Mouse (Mus musculus) kidney, embryonic 14.5 days (tissue): ENCODE measurements at regions not wholly inside any gene's neighbourhood (a gene's known extent, or its start where the extent isn't known, plus 50 kb on each side); places are given as distances from the start of the nearest gene placed in this dataset.

Experiments used
- ATAC-seq: fragments of 200-750 bp; cut with Nextera tagmentation; 2 replicates; pipeline ENCODE4 v1.8.0; 2017; ENCODE audit warnings: moderate number of reproducible peaks, mild to moderate bottlenecking, moderate TSS enrichment, moderate library complexity; ENCODE audit not compliant: low FRiP score, low TSS enrichment
- H3K27ac ChIP-seq: fragments of 300-500 bp; sonication (generic); 2 replicates; pipeline ENCODE4 v1.5.1; 2014; ENCODE audit warnings: low read depth, mild to moderate bottlenecking, low read length, moderate library complexity, mixed read lengths
- H3K27me3 ChIP-seq: fragments of 300-500 bp; sonication (generic); 2 replicates; pipeline ENCODE4 v1.6.1; 2014; ENCODE audit warnings: mild to moderate bottlenecking, low read length; ENCODE audit not compliant: control insufficient read depth, insufficient read depth
- H3K36me3 ChIP-seq: fragments of 300-500 bp; sonication (generic); 2 replicates; pipeline ENCODE4 v1.6.1; 2014; ENCODE audit warnings: low read length, mixed read lengths; ENCODE audit not compliant: control insufficient read depth, insufficient read depth
- H3K4me1 ChIP-seq: fragments of 300-500 bp; sonication (generic); 2 replicates; pipeline ENCODE4 v1.6.1; 2014; ENCODE audit warnings: low read length, mixed read lengths; ENCODE audit not compliant: control insufficient read depth, insufficient read depth
- H3K4me2 ChIP-seq: fragments of 300-500 bp; sonication (generic); replicated peaks from 2 replicates; pipeline ENCODE4 v1.6.1; 2014; ENCODE audit warnings: low read depth, mild to moderate bottlenecking, low read length
- H3K4me3 ChIP-seq: fragments of 300-500 bp; sonication (generic); 2 replicates; pipeline ENCODE4 v1.5.1; 2014; ENCODE audit warnings: mild to moderate bottlenecking, low read length
- H3K9ac ChIP-seq: fragments of 300-500 bp; sonication (generic); 2 replicates; pipeline ENCODE4 v1.6.1; 2014; ENCODE audit warnings: low read depth, mild to moderate bottlenecking, low read length, moderate library complexity
- H3K9me3 ChIP-seq: fragments of 300-500 bp; sonication (generic); 2 replicates; pipeline ENCODE4 v1.6.1; 2016; ENCODE audit warnings: low read length; ENCODE audit not compliant: control insufficient read depth
- WGBS: fragments of 180-500 bp; shearing (Covaris S2); extraction: QIAGEN DNeasy Blood & Tissue Kit; methylation state at CpG from one replicate; pipeline ENCODE4 v1.1.7; 2014; 5-methylcytosine and 5-hydroxymethylcytosine counted together

DNA sequence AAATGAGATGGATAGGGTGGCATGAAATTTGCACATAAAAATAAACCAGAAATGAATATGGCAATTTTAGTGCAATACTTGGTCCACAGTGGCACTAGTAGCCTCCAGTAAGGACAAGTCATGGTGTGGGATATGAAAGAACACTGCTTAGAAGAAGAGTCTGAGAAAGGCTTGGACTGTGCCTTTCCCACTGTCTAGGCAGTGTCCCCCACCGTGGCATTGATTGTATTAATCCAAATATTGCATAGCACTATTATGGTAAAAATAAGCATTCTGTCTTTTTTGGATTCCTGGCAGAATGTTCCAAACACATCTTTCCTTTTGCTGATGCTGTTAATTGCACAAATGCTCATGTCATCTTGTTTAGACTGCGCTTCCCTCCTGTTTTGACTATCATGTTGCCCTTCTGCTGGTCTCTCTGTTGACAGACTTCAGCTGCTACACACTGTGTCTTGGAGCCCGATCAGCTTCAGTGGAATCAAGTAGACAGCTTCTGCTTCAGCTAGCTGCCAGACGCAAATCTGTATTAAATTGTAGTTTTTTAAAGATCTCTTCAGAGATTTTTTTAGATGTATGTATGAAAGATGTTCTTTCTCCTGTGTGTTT, 186.2 kb upstream of the Robo2 start:
- H3K36me3 ChIP-seq, result no peaks in the 10 kb centered on the region
- no peak overlapping the region for H3K4me3 ChIP-seq
- no peaks in the 10 kb centered on the region for H3K9me3 ChIP-seq
- no peak overlapping the region for H3K4me2 ChIP-seq
- H3K27me3 ChIP-seq, result no peaks in the 10 kb centered on the region
- no peak overlapping the region for H3K9ac ChIP-seq
- ATAC-seq, result peak; percentile 81; the same call in 1 of the 2 replicates
- H3K4me1 ChIP-seq, result no peaks in the 10 kb centered on the region
- H3K27ac ChIP-seq, result no peak overlapping the region
- WGBS, result 39% methylated on average over 4 of the region's 4 CpGs

DNA sequence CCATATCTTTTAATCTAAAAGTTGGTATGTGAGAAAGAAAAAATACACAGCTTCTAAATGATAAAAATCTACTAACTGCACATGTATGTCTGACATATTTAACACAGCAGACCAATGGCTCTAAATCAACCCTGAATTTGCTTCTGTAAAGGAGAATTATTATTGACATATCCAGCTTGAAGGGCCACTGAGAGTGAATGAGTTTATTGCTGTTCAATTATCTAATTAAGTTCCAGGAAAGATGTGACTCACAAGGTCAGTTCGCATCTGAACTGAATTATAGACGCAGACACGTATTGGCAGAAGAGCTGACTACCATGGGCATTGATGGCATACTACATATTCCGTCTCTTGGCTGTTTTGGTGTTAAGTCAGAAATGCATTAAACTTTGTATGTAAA, 180.3 kb upstream of the Robo2 start:
- H3K9ac ChIP-seq, result no peak overlapping the region

DNA sequence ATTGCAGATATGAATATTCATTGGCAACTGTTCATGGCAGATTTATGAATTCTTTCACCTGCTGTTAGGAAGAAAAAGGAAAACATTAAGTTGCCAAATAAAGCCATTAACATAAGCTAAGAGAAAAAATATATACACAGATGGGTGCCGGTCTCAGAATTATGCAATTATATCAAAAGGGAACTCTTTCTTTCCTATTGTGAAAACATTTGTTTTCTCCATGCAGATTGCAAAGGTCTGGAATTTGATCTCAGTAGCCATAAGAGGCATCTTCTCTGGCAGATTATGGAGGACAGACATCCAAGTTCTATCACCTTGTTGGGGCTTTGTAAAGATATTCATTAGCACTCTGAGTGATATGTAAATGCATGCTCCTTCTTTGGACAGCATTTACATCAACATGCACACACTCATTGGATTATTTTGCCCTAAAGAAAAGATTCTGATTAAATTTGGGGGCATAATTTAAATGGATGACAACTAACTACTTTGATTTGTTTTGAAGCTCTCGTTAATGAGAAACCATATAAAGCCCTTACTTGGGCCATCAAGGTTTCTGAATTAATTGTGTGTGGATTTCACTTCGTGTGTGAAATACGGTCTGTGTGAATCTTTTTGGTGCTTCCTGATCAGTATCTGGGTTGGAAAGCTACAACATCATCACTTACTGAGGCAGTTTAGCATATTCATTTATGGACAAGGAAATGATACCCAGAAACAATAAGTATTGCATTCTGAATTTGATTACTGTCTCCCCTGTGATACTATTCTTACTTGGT, 171.2 kb upstream of the Robo2 start:
- Histone ChIP-seq H3K9ac (no peak overlapping the region), H3K4me3 (no peak overlapping the region), H3K27me3 (no peaks in the 10 kb centered on the region), H3K9me3 (no peaks in the 10 kb centered on the region), H3K27ac (no peak overlapping the region), H3K4me1 (no peaks in the 10 kb centered on the region), H3K4me2 (no peak overlapping the region), H3K36me3 (no peaks in the 10 kb centered on the region)
- ATAC-seq, result no peak
- 87% methylated on average over 4 of the region's 4 CpGs for WGBS

More for the DNA sequence above, 180.3 kb upstream of the Robo2 start:
- no peak for ATAC-seq
- 87% methylated on average over 4 of the region's 4 CpGs for WGBS
- H3K9me3 ChIP-seq, result no peaks in the 10 kb centered on the region
- no peak overlapping the region for H3K4me2 ChIP-seq
- H3K27me3 ChIP-seq, result no peaks in the 10 kb centered on the region
- no peaks in the 10 kb centered on the region for H3K4me1 ChIP-seq
- H3K27ac ChIP-seq, result no peak overlapping the region
- no peaks in the 10 kb centered on the region for H3K36me3 ChIP-seq
- H3K4me3 ChIP-seq, result no peak overlapping the region

DNA sequence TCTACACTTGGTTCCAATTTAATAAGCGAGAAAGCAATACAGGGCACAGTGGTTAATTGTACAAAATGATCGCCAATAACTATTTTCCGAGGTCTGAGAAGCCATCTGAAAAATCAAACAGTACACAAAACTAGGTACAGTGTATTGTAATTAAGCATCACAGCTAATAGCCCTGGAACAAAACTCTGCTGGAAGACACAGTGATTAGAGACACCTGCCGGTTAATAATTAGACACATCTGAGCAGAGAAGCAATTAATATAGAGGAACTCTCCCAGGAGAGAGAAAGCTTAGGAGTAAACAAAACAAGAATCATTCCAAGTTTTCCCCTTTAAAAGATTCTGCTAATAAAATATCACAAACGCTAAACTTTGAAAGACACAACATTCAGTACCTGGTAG, 136.7 kb upstream of the Robo2 start:
- Histone ChIP-seq H3K9ac (no peak overlapping the region), H3K36me3 (no peaks in the 10 kb centered on the region), H3K9me3 (no peaks in the 10 kb centered on the region), H3K4me2 (no peak overlapping the region), H3K4me3 (no peak overlapping the region), H3K4me1 (no peaks in the 10 kb centered on the region), H3K27ac (no peak overlapping the region), H3K27me3 (no peaks in the 10 kb centered on the region)
- ATAC-seq, result no peak
- WGBS, result 73% methylated on average over 5 of the region's 5 CpGs

DNA sequence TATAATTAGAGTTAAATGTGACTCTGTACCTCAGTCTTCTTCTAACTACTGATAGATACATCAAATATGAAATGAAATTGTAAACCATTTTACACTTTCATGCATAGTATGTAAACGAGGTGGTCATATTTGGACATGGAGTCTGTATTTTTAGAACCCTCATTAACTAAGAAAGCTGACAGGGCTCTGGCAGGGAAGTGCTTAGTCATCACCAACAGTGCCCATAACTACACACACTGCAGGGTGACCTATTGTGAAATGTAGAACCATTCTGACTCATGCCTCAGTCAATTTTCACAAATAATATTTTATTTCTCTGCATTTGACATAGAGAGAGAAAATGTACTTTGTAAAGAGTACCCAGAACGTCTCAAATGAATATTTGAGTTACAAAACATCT, 118.9 kb upstream of the Robo2 start:
- Histone ChIP-seq H3K27me3 (no peaks in the 10 kb centered on the region), H3K36me3 (no peaks in the 10 kb centered on the region), H3K4me3 (no peak overlapping the region), H3K9me3 (no peaks in the 10 kb centered on the region), H3K4me1 (no peaks in the 10 kb centered on the region), H3K27ac (no peak overlapping the region), H3K9ac (no peak overlapping the region), H3K4me2 (no peak overlapping the region)
- ATAC-seq, result no peak
- WGBS, result 71% methylated on average over 2 of the region's 2 CpGs

DNA sequence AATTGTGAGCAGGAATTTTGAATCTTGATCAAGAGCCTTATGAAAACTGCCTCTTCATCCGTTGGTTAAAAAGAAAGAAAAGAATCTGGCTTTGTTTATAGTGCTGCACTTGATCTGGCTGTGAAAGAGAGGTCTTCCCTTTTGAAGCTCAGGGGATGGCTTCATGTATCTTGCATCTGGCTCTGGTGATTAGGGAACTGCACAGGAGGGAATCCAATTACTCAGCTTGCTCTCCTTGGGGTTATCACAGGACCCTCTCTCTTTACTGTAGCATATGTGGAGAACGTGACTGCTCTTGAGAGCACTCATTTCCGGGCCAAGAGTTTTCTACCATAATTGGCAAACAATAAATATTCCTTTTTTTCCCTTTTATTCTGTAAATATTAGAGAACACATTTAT, 116.6 kb upstream of the Robo2 start:
- Histone ChIP-seq H3K27ac (no peak overlapping the region), H3K4me1 (no peaks in the 10 kb centered on the region), H3K9ac (no peak overlapping the region), H3K9me3 (no peaks in the 10 kb centered on the region), H3K4me2 (no peak overlapping the region), H3K4me3 (no peak overlapping the region), H3K36me3 (no peaks in the 10 kb centered on the region), H3K27me3 (no peaks in the 10 kb centered on the region)
- 40% methylated on average over 3 of the region's 3 CpGs for WGBS
- ATAC-seq, result no peak

DNA sequence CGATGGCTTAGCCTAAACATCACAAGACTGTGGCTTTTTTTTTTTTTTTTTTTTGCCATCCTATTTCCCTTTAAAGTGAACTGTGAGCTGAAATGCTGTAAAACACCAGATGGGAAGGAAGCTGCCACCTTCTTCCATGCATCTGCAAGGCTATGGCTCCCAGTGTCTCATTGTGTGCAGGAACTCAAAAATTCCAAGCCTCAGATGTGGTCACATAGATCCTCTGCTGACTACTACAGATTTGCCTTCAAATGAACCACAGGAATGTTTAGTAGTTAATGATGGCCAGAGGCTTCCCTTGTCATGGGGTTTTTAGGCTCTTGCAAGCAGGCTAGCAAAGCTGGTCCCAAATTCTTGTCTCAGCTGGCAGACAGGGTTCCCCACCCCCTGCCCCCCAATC, 114.9 kb upstream of the Robo2 start:
- Histone ChIP-seq H3K4me1 (no peaks in the 10 kb centered on the region), H3K36me3 (no peaks in the 10 kb centered on the region), H3K27me3 (no peaks in the 10 kb centered on the region), H3K9me3 (no peaks in the 10 kb centered on the region), H3K27ac (no peak overlapping the region), H3K4me2 (no peak overlapping the region), H3K4me3 (no peak overlapping the region), H3K9ac (no peak overlapping the region)
- WGBS, result 50% methylated on average over 1 of the region's 1 CpGs
- ATAC-seq, result no peak

DNA sequence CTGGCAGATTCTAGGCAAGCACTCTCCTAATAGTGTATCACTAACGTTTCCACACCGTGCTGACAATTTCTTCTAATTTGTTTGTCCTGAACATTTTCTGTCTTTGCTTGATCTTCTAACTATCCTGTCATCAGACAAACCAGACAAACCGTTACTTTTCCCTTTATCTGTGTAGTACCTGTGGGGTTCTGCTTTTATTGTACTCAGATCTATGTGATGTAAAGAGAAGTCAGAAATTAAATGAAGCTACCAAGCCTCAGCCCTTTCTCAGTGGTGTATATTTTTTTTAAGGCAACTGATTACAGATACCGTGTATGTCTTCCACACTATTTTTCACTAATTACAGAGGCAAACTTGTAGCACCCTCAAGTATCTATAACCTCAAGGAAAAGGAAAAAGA, 108.9 kb upstream of the Robo2 start:
- H3K9me3 ChIP-seq, result no peaks in the 10 kb centered on the region
- no peak overlapping the region for H3K27ac ChIP-seq
- H3K4me1 ChIP-seq, result no peaks in the 10 kb centered on the region
- no peaks in the 10 kb centered on the region for H3K36me3 ChIP-seq
- H3K4me2 ChIP-seq, result no peak overlapping the region
- ATAC-seq, result no peak
- H3K4me3 ChIP-seq, result no peak overlapping the region
- H3K9ac ChIP-seq, result no peak overlapping the region
- H3K27me3 ChIP-seq, result no peaks in the 10 kb centered on the region
- 82% methylated on average over 4 of the region's 4 CpGs for WGBS

DNA sequence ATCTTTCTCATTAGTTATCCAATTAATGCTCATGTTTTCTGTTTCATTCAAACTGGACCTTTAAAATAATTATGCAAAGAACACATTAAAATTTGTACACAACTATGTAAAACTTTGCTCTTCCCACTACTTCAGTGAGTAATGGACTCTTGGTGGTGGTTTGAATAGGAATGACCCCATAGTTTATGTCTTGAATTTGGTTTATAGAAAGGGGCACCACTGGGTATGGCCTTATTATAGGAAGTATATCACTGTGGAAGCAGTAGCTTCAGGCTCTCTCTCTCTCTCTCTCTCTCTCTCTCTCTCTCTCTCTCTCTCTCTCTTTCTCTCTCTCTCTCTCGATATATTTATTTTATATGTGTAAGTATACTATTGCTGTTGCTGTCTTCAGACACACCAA, 106.3 kb upstream of the Robo2 start:
- no peak for ATAC-seq
- Histone ChIP-seq H3K9me3 (no peaks in the 10 kb centered on the region), H3K36me3 (no peaks in the 10 kb centered on the region), H3K27ac (no peak overlapping the region), H3K27me3 (no peaks in the 10 kb centered on the region), H3K4me1 (0 out of 2 replicates have a peak, but pooled peaks cover 3% of the 10 kb centered on the region), H3K9ac (no peak overlapping the region), H3K4me2 (no peak overlapping the region), H3K4me3 (no peak overlapping the region)
- WGBS, result 91% methylated on average over 1 of the region's 1 CpGs
